Mouse (Mus musculus) limb, embryonic 14.5 days (tissue): ENCODE data around the gene Igflr1. TPM values are rescaled to one million over a fixed set of nuclear protein-coding genes. Genes with fewer than 3 reads are reported as not detected.

Experiments used
- ATAC-seq: fragments of 200-750 bp; cut with Nextera tagmentation; 2 replicates; pipeline ENCODE4 v1.8.0; 2017; ENCODE audit warnings: low read depth, moderate number of reproducible peaks, moderate TSS enrichment; ENCODE audit not compliant: low FRiP score
- DNase-seq: peaks from one replicate; pipeline ENCODE4 v3.0.0-alpha.2; 2015; ENCODE audit warnings: low spot score
- H3K27ac ChIP-seq: fragments of 300-500 bp; sonication (generic); replicated peaks from 2 replicates; pipeline ENCODE4 v1.5.1; 2014; ENCODE audit warnings: low read depth, mild to moderate bottlenecking, low read length, moderate library complexity, mixed read lengths
- H3K27me3 ChIP-seq: fragments of 300-500 bp; sonication (generic); 2 replicates; pipeline ENCODE4 v1.6.1; 2014; ENCODE audit warnings: low read length, mixed read lengths; ENCODE audit not compliant: control insufficient read depth, insufficient read depth
- H3K36me3 ChIP-seq: fragments of 300-500 bp; sonication (generic); 2 replicates; pipeline ENCODE4 v1.6.1; 2014; ENCODE audit warnings: mild to moderate bottlenecking, low read length, moderate library complexity, mixed read lengths; ENCODE audit not compliant: control insufficient read depth, insufficient read depth
- H3K4me1 ChIP-seq: fragments of 300-500 bp; sonication (generic); 2 replicates; pipeline ENCODE4 v1.6.1; 2014; ENCODE audit warnings: antibody characterized with exemption, low read length, mixed read lengths; ENCODE audit not compliant: control insufficient read depth, insufficient read depth
- H3K4me2 ChIP-seq: fragments of 300-500 bp; sonication (generic); replicated peaks from 2 replicates; pipeline ENCODE4 v1.6.1; 2014; ENCODE audit warnings: low read depth, mild to moderate bottlenecking, low read length, moderate library complexity; ENCODE audit not compliant: severe bottlenecking
- H3K4me3 ChIP-seq: fragments of 300-500 bp; sonication (generic); replicated peaks from 2 replicates; pipeline ENCODE4 v1.5.1; 2014; ENCODE audit warnings: low read length
- H3K9ac ChIP-seq: fragments of 300-500 bp; sonication (generic); 2 replicates; pipeline ENCODE4 v1.6.1; 2014; ENCODE audit warnings: mild to moderate bottlenecking, low read depth, low read length, moderate library complexity; ENCODE audit not compliant: severe bottlenecking
- H3K9me3 ChIP-seq: fragments of 300-500 bp; sonication (generic); 2 replicates; pipeline ENCODE4 v1.6.1; 2016; ENCODE audit warnings: low read length; ENCODE audit not compliant: control insufficient read depth
- POLR2A ChIP-seq: fragments of 200-500 bp; IDR thresholded peaks from 2 replicates; pipeline ENCODE4 v1.8.0; 2012; ENCODE audit warnings: inconsistent platforms, mild to moderate bottlenecking, moderate library complexity, borderline replicate concordance; ENCODE audit not compliant: insufficient read depth, insufficient read length; ENCODE audit errors: extremely low read depth
- WGBS: fragments of 180-500 bp; shearing (Covaris S2); extraction: QIAGEN DNeasy Blood & Tissue Kit; methylation state at CpG from one replicate; pipeline ENCODE4 v1.1.7; 2014; 5-methylcytosine and 5-hydroxymethylcytosine counted together
- polyA plus RNA-seq, 2 experiments: library from polyadenylated mRNA; depleted of rRNA in 1 of 2; stranded (reverse) in 1 of 2; unstranded in 1 of 2; fragments of >200 nt; fragmentation: Nextera tagmentation in 1 of 2; extraction: Ambion mirVana in 1 of 2; gene quantifications; 2 replicates each; pipeline versions ENCODE4 v1.2.1 to v1.2.3; 2012 to 2014

Gene Igflr1
- polyA plus RNA-seq, 2 experiments, result 1.7 to 5.2 TPM

GRCm38 (mm10) chr7:30524487-30524886 lies 40.7 kb upstream of the Igflr1 start:
- ATAC-seq, result no peak

DNA sequence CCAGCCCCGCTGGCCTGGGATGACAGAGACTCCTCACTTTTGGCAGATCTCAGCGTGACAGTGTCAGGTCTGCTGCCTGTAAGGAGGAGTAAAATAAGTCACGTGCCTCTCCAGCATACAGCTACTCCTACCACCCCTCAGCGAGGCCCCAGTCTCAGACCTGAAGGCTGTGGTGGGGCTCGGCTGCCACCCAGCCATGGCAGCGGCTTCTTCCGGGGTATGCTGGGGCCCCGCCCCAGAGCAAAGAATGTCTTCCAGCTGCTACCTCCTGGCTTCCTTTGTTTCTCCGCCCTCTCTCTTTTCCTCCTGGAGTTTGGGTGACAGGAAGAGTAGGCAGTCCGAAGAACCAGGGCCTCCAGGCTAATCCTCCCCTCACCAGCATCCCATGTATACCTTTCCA lies 39.3 kb upstream of the Igflr1 start:
- Histone ChIP-seq H3K27ac (no peak overlapping the region), H3K4me2 (no peak overlapping the region; the same call in 1 of the 2 replicates), H3K36me3 (peaks cover 71% of the 10 kb centered on the region), H3K4me3 (no peak overlapping the region), H3K4me1 (peaks cover 8% of the 10 kb centered on the region; the same call in 1 of the 2 replicates), H3K9me3 (no peaks in the 10 kb centered on the region), H3K9ac (no peak overlapping the region), H3K27me3 (no peaks in the 10 kb centered on the region)
- no peak; the same call in 1 of the 2 replicates for ATAC-seq
- 19% methylated on average over 10 of the region's 10 CpGs for WGBS
- peak; percentile 46 for DNase-seq
- no peak for TF ChIP-seq POLR2A

More at GRCm38 (mm10) chr7:30524487-30524886, 40.7 kb upstream of the Igflr1 start:
- Histone ChIP-seq H3K9me3 (no peaks in the 10 kb centered on the region), H3K4me1 (peaks cover 8% of the 10 kb centered on the region; the same call in 1 of the 2 replicates), H3K9ac (no peak overlapping the region), H3K36me3 (peaks cover 59% of the 10 kb centered on the region), H3K4me3 (no peak overlapping the region), H3K4me2 (no peak overlapping the region), H3K27me3 (no peaks in the 10 kb centered on the region), H3K27ac (no peak overlapping the region)
- no peak for TF ChIP-seq POLR2A
- DNase-seq, result no peak
- WGBS, result 71% methylated on average over 6 of the region's 6 CpGs

GRCm38 (mm10) chr7:30526399-30526798 lies 38.8 kb upstream of the Igflr1 start:
- peaks cover 8% of the 10 kb centered on the region; the same call in 1 of the 2 replicates for H3K4me1 ChIP-seq
- WGBS, result 26% methylated on average over 17 of the region's 17 CpGs
- peaks cover 74% of the 10 kb centered on the region for H3K36me3 ChIP-seq
- H3K4me3 ChIP-seq, result no peak overlapping the region
- H3K27ac ChIP-seq, result 0 out of 2 replicates have a peak overlapping the region, but pooled peaks have one; percentile 20
- TF ChIP-seq POLR2A, result no peak
- DNase-seq, result no peak
- peak overlapping the region; percentile 17; the same call in 1 of the 2 replicates for H3K4me2 ChIP-seq
- peak overlapping the region; percentile 18; the same call in 1 of the 2 replicates for H3K9ac ChIP-seq
- no peaks in the 10 kb centered on the region for H3K27me3 ChIP-seq
- no peaks in the 10 kb centered on the region for H3K9me3 ChIP-seq
- no peak for ATAC-seq

DNA sequence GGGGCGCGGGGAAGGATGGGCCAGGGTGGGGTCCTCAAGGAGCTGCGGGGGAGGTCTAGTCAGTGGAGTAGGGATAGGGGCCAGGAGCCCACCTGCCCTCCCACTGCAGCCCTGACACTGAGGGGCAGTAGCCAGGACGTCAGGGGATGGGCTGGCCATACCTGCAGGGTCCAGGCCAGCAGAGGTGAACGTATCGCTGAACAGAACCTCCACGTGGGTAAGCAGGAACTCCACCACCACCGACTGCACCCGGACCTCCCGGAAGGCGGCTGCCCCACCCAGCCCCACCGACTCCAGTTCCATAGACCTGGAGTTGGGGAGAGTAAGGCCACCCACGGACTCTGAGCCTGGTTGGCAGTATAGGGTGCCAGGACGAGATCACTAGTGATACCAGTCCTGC lies 38.2 kb upstream of the Igflr1 start:
- WGBS, result 90% methylated on average over 14 of the region's 14 CpGs
- H3K4me1 ChIP-seq, result peaks cover 8% of the 10 kb centered on the region; the same call in 1 of the 2 replicates
- no peak for TF ChIP-seq POLR2A
- H3K4me2 ChIP-seq, result no peak overlapping the region
- ATAC-seq, result no peak
- 0 out of 2 replicates have a peak overlapping the region, but pooled peaks have one; percentile 18 for H3K9ac ChIP-seq
- DNase-seq, result no peak
- H3K9me3 ChIP-seq, result no peaks in the 10 kb centered on the region
- peaks cover 80% of the 10 kb centered on the region for H3K36me3 ChIP-seq
- no peak overlapping the region for H3K27ac ChIP-seq
- no peaks in the 10 kb centered on the region for H3K27me3 ChIP-seq
- H3K4me3 ChIP-seq, result no peak overlapping the region

- ATAC-seq (no peak), DNase-seq (no peak)
- no peak overlapping the region for H3K4me3 ChIP-seq
- H3K4me1 ChIP-seq, result peaks cover 18% of the 10 kb centered on the region
- no peak overlapping the region for H3K27ac ChIP-seq
- H3K9me3 ChIP-seq, result no peaks in the 10 kb centered on the region
- 85% methylated on average over 9 of the region's 9 CpGs for WGBS
- H3K36me3 ChIP-seq, result peaks cover 58% of the 10 kb centered on the region
- H3K9ac ChIP-seq, result no peak overlapping the region
- H3K4me2 ChIP-seq, result no peak overlapping the region
- TF ChIP-seq POLR2A, result no peak
- H3K27me3 ChIP-seq, result no peaks in the 10 kb centered on the region
Measured at GRCm38 (mm10) chr7:30531291-30531815, 33.9 kb upstream of the Igflr1 start.
